Mouse (Mus musculus) right cerebral cortex, postnatal 25 days (tissue): Measurements from ENCODE around the gene Ispd.

Experiments
- DNase-seq: peaks from one replicate; pipeline ENCODE4 v3.0.0; 2022

Gene Ispd

DNA sequence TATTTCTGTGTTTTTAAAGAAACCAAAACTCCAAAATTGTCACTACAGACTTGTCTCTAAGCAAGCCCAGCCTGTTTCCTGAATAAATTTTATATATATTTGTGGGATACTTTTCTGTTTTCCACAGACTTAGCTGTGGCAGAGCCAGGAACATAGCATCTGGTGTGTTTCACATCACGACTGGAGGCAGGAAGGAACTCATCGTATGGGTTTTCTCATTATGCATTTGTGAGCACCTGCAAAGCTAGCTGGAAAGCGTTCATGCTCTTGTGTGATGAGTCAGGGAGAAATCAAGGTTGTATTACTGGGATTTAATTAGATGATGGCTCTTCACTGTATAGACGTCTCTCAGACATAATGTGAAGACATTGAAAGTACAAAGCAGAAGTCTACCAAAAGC lies 90.2 kb downstream of the Ispd start:
- DNase-seq: no peak

DNA sequence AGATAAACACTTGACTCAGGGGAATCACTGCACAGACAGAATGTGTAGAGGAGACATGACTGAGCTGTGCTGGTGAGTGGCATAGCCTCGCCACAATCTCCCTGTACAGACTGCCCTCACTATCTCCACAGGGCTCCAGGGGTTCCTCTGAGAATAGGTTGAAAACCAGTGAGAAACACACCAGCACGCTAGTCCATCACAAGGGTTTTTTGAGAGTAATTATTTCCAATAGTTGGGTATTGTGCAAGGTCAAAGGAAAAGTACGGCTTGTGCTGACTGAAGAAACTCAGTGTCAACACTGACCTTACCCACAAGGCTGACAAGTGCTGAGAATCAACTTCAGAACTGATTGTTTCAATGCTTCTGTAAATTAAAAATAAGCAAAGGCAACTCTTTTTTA lies 92.9 kb downstream of the Ispd start:
- no peak for DNase-seq

DNA sequence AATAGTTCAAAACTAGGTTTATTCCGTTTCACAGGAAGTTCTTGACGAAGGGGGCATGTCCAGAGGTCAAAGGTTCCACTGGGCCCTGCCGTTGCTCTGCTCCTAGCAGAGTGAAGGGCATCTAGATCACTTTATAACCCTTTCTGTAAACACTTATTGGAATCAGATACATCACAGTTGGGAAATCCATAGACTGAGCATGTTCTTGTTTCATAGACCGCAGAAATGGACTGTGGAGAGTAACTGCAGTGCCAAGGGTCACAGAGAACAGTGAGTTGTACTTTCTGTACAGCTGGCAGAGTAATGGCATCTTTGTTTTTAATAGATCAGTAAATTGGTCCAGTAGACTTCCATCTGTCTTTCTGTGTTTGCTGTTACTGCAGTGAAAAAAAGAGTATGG lies 94.0 kb downstream of the Ispd start:
- no peak for DNase-seq

DNA sequence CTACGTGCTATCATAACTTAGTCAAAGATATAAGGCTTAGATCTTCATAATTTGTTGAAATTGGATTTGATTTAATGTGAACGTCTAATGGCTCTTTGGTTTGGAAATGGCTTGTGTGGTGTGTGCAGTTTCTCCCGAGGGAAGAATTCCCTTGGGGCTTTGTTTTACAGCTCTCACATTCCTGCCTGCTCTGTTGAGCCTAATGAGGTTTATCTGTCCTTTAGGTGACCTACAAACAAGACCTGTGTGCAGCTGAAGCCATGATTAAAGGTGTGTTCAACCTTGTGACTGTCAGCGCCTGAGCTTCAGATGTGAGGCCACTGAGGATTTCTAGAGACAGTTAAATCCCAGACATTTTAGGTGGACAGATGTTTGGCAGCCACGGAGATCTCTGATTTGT lies 95.2 kb downstream of the Ispd start:
- DNase-seq: no peak

DNA sequence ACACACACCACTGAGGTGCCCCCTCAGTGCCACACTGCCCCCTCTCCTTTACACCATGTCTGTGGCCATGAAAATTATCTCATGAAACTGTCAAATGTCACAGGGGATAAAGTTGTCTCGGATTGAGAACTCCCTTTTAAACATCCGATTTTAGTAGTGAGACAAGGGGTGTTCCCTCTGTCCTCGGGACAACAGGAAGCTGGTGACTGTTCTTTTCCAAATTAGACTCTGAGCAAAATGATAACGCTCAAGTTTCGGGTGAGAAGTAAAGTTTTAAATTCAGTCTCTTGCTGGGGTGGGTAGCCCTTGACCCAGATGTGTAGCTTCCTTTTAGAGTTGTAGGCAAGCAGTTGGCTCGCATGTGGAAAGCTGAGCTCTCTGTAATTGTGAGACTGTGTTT lies 96.3 kb downstream of the Ispd start:
- no peak for DNase-seq

DNA sequence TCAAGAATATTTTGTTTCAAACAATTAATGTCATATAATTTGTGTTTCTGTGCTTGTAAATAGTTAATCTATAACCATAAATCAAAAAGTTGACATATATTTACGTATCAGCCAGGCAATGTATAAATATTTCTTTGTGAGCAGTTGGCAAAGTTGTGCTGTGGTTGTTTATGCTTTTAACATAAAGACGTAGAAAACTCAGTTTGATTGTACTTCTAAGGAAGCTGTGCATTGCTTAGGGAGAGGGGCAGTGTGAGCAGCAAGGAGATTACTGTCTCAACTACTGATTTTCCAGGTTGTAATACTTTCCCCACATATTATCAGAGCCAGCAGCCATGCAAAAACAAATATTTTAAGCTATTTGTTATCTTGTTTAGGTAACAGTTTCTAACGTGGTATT lies 96.7 kb downstream of the Ispd start:
- DNase-seq: no peak

DNA sequence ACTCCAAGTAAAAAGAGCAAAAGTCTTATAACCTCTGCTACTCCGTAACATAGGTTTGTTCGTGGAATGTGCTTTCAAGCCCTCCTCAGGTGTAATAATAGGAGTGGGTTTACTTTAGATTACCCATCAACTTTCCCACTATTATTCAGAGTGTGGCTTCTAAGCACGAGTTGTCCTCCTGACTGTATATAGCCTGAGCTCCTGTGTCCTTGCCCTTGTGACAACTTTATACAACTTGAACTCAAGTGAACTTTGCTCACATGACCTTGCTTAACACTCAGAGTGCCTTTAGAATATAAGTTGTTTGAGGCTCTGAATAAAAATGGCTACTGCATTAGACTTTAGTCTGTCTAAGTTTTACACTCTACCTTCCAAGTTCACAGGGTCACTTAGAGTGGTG lies 100.5 kb downstream of the Ispd start:
- DNase-seq: no peak

DNA sequence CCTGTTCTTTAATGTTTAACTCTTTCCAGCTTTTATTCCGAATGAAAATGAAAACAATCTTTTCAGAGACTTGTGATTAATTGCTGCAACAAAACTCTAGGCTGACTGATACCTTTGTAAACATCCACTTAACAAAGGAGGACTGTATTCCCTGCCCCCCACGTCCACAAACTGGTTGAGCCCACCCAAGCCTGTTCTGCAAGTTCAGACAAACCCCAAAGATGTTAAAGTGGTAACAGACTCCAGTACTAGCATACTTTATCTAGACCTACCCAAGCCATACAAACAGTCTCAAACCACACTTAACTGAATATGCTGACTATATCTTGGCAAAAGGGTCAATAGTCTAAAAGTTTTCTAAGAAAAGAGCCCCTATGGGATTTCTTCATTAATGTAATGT lies 102.1 kb downstream of the Ispd start:
- no peak for DNase-seq

DNA sequence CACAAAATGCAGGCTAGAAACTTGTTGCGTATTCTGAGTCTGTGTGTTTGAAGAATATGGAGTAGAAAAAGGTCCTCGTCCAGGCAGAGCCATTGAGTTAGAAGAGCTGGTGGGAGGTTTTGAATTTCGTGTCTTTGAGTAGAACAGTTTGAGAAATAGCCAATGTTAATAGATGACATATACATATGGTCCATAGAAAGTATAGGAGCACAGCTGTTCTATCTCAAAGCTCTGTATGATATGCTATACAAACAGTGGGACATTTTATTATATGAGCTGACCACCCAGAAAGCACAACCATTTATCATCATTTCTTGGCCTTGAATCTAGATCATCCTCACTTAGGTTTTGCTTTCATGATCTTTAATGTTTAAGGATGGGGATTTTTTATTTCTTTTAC lies 116.3 kb downstream of the Ispd start:
- DNase-seq: no peak

DNA sequence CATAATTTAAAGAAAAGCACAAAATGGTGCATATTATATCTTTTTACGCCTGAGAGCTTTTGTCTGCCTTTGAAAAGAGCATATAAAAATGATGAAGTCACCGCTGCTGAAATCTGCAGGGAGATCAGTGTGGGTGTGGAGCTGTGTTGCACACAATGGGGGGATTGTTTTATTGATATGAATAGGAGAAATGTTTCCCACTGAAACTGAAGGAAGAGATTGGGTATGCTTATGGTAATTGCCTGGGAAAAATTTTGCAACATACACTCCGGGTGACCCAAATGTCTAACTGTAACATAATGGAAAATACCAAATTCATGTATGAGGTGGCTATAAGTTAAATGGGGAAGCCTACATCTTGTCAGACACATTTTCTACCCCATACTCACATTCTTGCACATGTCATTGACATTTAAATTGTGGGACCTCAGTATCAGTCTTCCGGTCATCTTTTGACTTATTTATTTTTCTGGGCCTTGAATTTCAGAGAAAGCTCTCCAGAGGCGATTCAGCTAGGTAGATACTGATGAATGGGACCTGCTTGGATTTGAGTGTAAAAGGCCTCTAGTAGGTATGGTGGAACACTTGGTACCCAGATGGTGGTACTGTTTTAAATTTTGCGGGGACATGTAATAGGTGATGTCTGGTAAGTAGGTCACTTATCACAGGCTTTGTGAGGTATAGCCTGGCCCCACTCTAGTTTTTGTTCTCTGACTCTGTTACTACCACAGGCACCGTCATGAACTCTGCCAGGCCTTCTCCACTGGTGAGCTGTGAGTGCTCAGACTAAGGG lies 126.1 kb downstream of the Ispd start:
- DNase-seq: no peak

DNA sequence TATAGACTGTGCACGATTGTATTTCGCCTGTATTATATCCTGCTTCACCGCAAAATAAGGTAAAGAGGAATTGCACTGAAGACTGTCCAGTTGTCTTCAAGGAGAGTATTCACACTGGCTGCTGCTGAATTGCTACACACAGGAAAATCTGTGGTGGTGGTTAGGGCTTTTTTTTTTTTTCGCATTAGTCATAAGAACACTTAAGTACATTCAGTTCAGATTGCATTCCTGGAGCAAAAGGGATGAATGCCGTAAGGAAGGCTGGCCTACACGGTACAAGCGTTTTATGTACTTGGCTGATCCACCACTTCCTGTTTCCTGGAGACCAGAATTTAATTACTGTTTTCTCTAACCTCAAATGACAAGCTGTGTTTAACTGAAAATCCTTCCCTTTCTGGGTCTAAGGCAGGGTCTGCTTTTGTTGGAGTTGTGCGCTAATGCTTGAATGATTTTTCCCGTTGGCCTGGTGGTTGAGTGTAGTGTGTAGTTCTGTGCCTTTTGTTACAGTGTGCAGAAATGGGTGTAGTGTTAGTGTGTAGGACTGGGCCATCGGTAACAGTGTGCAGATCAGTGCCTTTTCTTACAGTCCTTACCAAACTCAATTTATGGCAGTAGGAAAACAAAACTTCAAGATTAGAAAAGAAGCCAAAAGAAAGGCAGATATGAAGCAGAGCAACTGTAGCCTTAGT lies 128.8 kb downstream of the Ispd start:
- no peak for DNase-seq

DNA sequence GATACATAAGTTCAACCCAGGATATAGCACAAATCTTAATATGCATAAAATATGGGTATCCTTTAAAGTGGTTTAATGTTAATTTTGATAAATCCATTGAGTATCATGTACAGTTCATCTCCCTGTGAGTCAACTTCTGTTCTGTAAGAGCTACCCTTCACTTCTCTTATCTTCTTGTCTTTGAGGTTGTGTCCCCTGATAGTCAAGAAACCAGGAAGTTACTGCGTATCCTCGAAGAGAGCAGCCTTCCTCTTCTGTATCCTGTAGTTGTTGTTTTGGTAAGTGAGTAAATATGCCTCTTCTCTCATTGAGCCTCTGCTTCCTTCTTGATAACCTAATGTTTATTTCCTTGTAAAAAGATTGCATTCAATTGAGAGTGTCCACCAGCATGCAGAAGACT lies 140.5 kb downstream of the Ispd start:
- DNase-seq: no peak

DNA sequence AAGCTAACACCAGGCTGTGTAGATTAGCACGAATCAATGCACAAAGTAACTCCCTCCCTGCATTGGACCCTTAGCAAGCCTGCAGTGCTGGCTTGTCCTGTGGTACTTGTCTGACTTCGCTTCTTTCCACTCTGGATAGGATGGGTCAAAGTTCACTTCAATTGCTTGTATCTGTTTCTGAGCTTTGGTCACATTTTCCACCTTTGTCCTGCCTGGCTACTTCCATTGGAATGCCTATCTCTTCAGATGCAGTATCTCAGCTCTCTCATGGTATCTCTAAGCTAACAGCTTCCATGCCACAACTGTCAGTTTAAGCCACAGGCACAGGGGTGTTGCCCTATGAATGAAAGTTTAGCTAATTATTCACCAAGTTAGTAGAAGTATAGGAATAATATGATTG lies 142.3 kb downstream of the Ispd start:
- no peak for DNase-seq

DNA sequence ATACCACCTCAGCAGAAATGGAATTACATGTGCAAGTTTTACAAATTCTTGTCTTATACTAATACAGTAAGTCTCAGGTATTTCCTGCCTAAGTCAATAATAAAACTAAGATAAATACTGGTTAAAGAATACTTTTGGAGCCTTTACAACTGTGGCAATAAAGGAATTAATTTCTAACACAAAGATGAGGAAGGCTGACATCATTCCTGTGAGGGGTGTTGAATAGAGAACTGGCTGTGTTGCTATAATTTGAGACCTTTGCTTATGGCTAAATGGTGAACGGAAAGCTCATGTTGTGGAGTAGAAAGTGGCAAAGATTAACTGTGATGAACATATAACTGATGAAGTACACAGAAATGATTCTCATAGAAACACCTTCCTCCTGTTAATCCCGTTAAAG lies 149.7 kb downstream of the Ispd start:
- no peak for DNase-seq

DNA sequence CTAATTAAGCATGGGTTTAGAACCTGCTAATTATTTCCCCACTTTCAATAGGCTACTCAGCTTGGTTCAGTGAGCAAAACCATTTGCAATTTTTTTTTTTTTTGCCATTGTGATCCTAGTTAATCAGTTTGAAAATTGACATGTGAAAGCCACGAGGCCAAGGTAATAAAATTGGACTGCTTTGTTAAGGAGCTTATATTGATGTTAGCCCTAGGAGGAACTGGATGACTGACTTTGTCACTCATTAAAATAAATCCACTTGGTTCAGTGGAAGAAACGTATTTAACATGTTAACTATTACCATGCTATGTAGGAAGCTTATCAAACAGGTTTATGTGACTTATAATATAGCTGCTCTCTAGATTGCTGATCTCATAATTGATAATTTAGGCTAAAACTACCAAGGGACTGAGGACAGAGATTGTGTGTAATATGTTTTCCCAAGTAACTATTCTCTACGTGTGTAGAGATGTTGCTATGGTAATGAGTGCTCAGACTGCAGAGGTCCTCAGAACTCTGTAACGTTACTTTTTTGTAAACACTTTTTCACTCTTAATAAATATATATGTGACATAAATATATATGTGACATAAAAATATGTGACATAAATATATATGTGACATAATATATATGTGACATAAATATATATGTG lies 150.3 kb downstream of the Ispd start:
- no peak for DNase-seq

DNA sequence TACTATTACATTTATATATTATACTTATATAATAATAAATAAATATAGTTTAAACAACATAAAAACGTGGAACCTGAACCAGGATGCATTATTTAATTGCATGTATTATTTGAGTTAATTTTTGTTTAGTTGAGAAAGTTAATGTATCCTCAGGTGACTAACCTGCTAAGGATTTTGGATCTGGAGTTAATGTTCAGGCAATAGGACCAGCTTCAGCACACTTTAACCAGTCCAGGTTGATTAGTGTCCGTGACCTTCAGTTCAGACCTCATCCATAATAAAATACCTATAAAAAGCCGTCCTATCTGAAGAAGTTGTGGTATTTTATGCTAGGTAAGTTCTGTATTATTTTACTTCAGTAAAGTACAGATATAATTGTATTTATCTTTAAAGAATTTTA lies 151.3 kb downstream of the Ispd start:
- DNase-seq: no peak

DNA sequence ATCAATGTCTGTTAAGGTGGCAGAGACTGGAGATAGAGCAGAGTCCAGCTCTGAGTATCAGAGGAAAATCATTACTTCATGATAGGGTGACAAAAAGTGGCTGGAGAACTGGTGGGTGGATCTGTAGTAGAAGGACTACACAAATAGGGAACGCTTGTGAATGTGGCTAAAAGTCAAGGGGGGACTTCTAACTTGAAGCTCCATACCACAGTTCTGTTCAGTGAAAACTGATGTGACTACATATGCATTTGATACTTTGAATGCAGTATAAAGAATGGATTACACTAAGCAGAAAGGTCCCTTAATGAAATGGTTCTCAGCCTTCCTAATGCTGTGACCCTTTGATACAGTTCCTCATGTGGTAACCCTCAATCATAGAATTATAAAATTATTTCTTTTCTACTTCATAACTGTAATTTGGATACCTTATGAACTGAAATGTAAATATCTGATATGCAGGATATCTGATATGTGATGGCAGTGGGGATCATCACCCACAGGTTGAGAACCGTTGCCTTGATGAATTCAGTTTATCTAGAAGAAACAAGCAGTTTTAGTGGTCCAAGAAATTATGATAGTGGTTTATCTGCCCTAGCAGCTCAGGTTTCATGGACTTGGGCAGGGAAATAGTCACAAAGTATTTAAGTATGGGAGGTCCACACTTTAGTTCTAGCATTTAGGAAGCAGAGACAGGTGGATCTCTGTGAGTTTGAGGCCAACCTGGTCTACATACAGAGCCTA lies 152.1 kb downstream of the Ispd start:
- DNase-seq: no peak

DNA sequence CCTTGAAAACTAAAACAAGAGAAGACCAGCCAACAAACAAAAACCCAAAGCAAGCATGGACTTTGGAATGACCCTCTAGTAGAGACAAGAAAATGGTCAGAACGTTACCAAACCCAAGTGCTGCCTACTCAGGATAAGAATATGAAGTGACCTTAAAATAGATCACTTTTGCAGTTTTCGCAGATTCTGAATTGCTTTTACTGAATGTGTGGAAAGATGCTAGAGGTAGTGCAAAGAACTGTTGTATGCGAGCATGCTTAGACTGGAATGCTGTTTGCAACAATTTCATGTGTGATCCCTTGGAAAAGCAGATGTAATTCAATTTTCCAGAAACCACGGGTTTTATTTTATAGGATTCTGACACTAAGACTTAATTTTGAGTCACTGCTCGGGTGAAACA lies 153.3 kb downstream of the Ispd start:
- no peak for DNase-seq

DNA sequence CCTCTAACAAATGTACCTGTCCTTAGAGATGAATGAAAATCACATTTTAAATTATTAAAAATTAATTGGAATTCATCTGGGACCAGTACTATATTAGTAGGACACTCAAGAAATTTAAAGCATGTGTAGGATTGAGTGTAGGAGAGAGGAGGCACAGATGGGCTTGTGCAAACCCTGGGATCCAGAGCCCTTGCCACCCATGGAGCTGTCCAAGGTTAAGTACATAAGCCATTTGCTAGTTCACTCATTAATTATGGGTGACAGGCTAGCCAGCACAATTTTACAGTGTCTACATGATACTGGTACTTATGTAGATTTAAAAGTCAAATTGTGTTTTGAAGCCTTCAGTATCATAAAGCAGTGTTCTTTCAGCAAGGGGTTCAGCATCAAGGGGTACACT lies 164.1 kb downstream of the Ispd start:
- no peak for DNase-seq

DNA sequence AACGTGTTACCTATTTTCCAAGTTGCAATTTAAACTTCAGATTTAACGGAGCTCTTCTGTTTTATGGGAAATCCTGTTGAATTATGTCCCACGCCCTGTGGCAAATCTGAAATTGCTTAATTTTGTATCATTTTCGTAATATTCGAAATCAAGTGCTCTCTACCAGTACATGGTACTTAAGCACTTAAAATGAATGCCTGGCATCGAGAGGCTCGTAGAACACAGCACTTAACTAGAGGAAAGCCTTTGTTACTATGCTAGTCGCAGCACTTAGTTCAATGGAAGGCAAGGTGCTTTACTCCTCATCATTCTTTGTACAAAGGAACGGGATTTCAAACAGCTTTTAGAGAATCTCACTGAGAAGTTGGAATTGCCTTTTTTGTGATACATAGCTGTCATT lies 168.2 kb downstream of the Ispd start:
- DNase-seq: no peak

DNA sequence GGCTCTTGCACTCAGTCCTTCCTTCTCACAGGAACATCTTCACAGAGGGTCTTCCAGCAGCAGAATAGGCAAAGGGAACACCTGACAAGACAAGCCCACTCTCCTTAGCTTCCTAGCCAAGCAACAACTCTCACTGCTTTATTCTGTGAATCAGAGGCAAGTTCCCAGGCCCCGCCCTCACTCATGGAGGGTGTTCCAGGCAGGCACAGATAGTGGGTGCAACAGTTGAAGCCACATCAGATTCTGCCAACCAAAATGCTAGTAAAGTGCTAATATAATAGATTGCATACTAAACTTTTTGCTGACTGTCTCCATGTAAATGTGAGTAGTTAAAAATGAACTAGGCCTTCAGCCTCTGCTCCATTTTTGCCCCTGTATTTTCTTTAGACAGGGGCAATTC lies 173.4 kb downstream of the Ispd start:
- DNase-seq: no peak

DNA sequence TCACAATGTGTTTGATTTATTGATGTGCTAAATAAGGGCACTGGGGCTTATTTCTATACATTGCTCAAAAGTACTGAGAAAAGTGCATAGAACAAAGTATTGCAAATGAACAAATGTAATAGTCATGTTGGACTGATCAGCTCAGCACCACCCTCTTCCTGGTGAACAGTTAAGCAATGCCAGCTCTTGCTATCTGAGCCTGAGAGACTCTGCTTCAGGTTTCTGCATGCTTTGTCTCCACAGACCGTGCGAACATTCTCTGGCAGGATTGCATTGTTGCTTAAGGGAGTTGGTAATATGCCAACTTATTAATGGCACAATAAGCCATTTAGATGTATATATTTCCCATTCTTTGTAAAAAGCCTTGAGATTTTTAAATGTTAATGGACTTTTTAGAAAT lies 182.9 kb downstream of the Ispd start:
- no peak for DNase-seq

DNA sequence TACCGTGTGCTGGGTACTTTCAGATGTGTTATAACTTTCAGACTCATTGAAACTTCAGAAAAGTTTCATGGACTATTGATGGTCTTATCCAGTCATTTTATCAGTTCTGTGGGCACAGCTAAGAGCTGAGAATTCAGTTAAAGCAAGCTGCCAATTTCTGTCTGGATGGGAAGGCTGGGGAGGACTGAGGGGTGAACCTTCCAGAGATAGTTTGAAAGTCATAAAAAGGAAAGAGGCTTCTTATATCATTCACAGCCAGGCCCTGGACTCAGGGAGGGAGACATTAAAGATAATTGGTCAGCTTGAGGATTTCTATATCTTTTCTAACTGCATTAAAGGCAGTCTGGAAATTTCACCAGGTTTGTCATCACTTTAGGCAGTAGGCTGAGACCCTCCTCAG lies 185.7 kb downstream of the Ispd start:
- no peak for DNase-seq
